Mouse (Mus musculus): ENCODE data around the gene Olfr270. TPM values are rescaled to one million over a fixed set of nuclear protein-coding genes. Genes with fewer than 3 reads are reported as not detected.

The Olfr270 gene
- polyA plus RNA-seq (2015; fragmentation: Nextera tagmentation; extraction: Ambion mirVana): not detected in 2 replicates

- Histone ChIP-seq H3K27ac (ENCODE audit: low read length) (no peak within 1 kb of the TSS), H3K4me3 (ENCODE audit: low read length) (no peak within 1 kb of the TSS), H3K27me3 (ENCODE audit: control insufficient read depth, insufficient read depth, low read length) (no peaks in the 10 kb centered on the region), H3K9me3 (replicated peaks; ENCODE audit: control insufficient read depth, low read length) (no peaks in the 10 kb centered on the region), H3K4me1 (ENCODE audit: control insufficient read depth, insufficient read depth, low read length) (no peaks in the 10 kb centered on the region), H3K9ac (ENCODE audit: low read length) (no peak within 1 kb of the TSS), H3K36me3 (ENCODE audit: control insufficient read depth, insufficient read depth) (no peaks in the 10 kb centered on the region), H3K4me2 (ENCODE audit: low read depth, low read length) (no peak within 1 kb of the TSS)
- no peak for ATAC-seq (replicated peaks; ENCODE audit: extremely low read depth, insufficient read depth, low FRiP score)
Measured at GRCm38 (mm10) chr4:52964247-52964646, at the start of gene Olfr270. Olfr270 (plus strand) TSS chr4:52964547.

GRCm38 (mm10) chr4:52916659-52917310 lies 47.6 kb upstream of the Olfr270 start:
- ATAC-seq (replicated peaks; ENCODE audit: extremely low read depth, insufficient read depth, low FRiP score): no peak
- Histone ChIP-seq H3K36me3 (ENCODE audit: control insufficient read depth, insufficient read depth) (no peaks in the 10 kb centered on the region), H3K9ac (ENCODE audit: low read length) (no peak overlapping the region), H3K9me3 (replicated peaks; ENCODE audit: control insufficient read depth, low read length) (no peaks in the 10 kb centered on the region), H3K4me2 (ENCODE audit: low read depth, low read length) (no peak overlapping the region), H3K4me1 (ENCODE audit: control insufficient read depth, insufficient read depth, low read length) (no peaks in the 10 kb centered on the region), H3K27me3 (ENCODE audit: control insufficient read depth, insufficient read depth, low read length) (no peaks in the 10 kb centered on the region), H3K27ac (ENCODE audit: low read length) (no peak overlapping the region), H3K4me3 (ENCODE audit: low read length) (no peak overlapping the region)
- 72% methylated on average over 6 of the region's 6 CpGs for WGBS

- Histone ChIP-seq H3K27me3 (ENCODE audit: control insufficient read depth, insufficient read depth, low read length) (no peaks in the 10 kb centered on the region), H3K4me2 (ENCODE audit: low read depth, low read length) (no peak overlapping the region), H3K27ac (ENCODE audit: low read length) (no peak overlapping the region), H3K9me3 (replicated peaks; ENCODE audit: control insufficient read depth, low read length) (no peaks in the 10 kb centered on the region), H3K4me1 (ENCODE audit: control insufficient read depth, insufficient read depth, low read length) (no peaks in the 10 kb centered on the region), H3K36me3 (ENCODE audit: control insufficient read depth, insufficient read depth) (no peaks in the 10 kb centered on the region), H3K9ac (ENCODE audit: low read length) (no peak overlapping the region), H3K4me3 (ENCODE audit: low read length) (no peak overlapping the region)
- 84% methylated on average over 2 of the region's 2 CpGs for WGBS
- ATAC-seq (replicated peaks; ENCODE audit: extremely low read depth, insufficient read depth, low FRiP score): no peak
Measured at GRCm38 (mm10) chr4:52917311-52917688, 47.0 kb upstream of the Olfr270 start.

- Histone ChIP-seq H3K9ac (ENCODE audit: low read length) (no peak within 1 kb of the TSS), H3K4me2 (ENCODE audit: low read depth, low read length) (no peak within 1 kb of the TSS), H3K36me3 (ENCODE audit: control insufficient read depth, insufficient read depth) (no peaks in the 10 kb centered on the region), H3K4me1 (ENCODE audit: control insufficient read depth, insufficient read depth, low read length) (no peaks in the 10 kb centered on the region), H3K9me3 (replicated peaks; ENCODE audit: control insufficient read depth, low read length) (no peaks in the 10 kb centered on the region), H3K4me3 (ENCODE audit: low read length) (no peak within 1 kb of the TSS), H3K27me3 (ENCODE audit: control insufficient read depth, insufficient read depth, low read length) (no peaks in the 10 kb centered on the region), H3K27ac (ENCODE audit: low read length) (no peak within 1 kb of the TSS)
- ATAC-seq (replicated peaks; ENCODE audit: extremely low read depth, insufficient read depth, low FRiP score): no peak
- 78% methylated on average over 2 of the region's 2 CpGs for WGBS
Measured at GRCm38 (mm10) chr4:52919078-52919477, 45.3 kb upstream of the Olfr270 start, which contains the start of gene Olfr272. Olfr272 (minus strand) TSS chr4:52919178.

GRCm38 (mm10) chr4:52930480-52930879 lies 33.9 kb upstream of the Olfr270 start:
- Histone ChIP-seq H3K4me3 (ENCODE audit: low read length) (no peak overlapping the region), H3K36me3 (ENCODE audit: control insufficient read depth, insufficient read depth) (no peaks in the 10 kb centered on the region), H3K4me1 (ENCODE audit: control insufficient read depth, insufficient read depth, low read length) (no peaks in the 10 kb centered on the region), H3K9me3 (replicated peaks; ENCODE audit: control insufficient read depth, low read length) (no peaks in the 10 kb centered on the region), H3K27ac (ENCODE audit: low read length) (no peak overlapping the region), H3K27me3 (ENCODE audit: control insufficient read depth, insufficient read depth, low read length) (no peaks in the 10 kb centered on the region), H3K4me2 (ENCODE audit: low read depth, low read length) (no peak overlapping the region), H3K9ac (ENCODE audit: low read length) (no peak overlapping the region)
- 84% methylated on average over 4 of the region's 4 CpGs for WGBS
- no peak for ATAC-seq (replicated peaks; ENCODE audit: extremely low read depth, insufficient read depth, low FRiP score)

- Histone ChIP-seq H3K4me1 (ENCODE audit: control insufficient read depth, insufficient read depth, low read length) (no peaks in the 10 kb centered on the region), H3K9me3 (replicated peaks; ENCODE audit: control insufficient read depth, low read length) (no peaks in the 10 kb centered on the region), H3K27ac (ENCODE audit: low read length) (no peak overlapping the region), H3K27me3 (ENCODE audit: control insufficient read depth, insufficient read depth, low read length) (no peaks in the 10 kb centered on the region), H3K4me3 (ENCODE audit: low read length) (no peak overlapping the region), H3K4me2 (ENCODE audit: low read depth, low read length) (no peak overlapping the region), H3K36me3 (ENCODE audit: control insufficient read depth, insufficient read depth) (no peaks in the 10 kb centered on the region), H3K9ac (ENCODE audit: low read length) (no peak overlapping the region)
- ATAC-seq (replicated peaks; ENCODE audit: extremely low read depth, insufficient read depth, low FRiP score): no peak
Measured at GRCm38 (mm10) chr4:52946665-52947064, 17.7 kb upstream of the Olfr270 start.

GRCm38 (mm10) chr4:52949005-52949404 lies 15.3 kb upstream of the Olfr270 start:
- no peak overlapping the region for H3K4me3 ChIP-seq (ENCODE audit: low read length)
- no peak for ATAC-seq (replicated peaks; ENCODE audit: extremely low read depth, insufficient read depth, low FRiP score)
- no peak overlapping the region for H3K4me2 ChIP-seq (ENCODE audit: low read depth, low read length)
- no peaks in the 10 kb centered on the region for H3K9me3 ChIP-seq (replicated peaks; ENCODE audit: control insufficient read depth, low read length)
- no peaks in the 10 kb centered on the region for H3K27me3 ChIP-seq (ENCODE audit: control insufficient read depth, insufficient read depth, low read length)
- H3K4me1 ChIP-seq (ENCODE audit: control insufficient read depth, insufficient read depth, low read length): no peaks in the 10 kb centered on the region
- no peak overlapping the region for H3K27ac ChIP-seq (ENCODE audit: low read length)
- H3K36me3 ChIP-seq (ENCODE audit: control insufficient read depth, insufficient read depth): no peaks in the 10 kb centered on the region
- H3K9ac ChIP-seq (ENCODE audit: low read length): no peak overlapping the region
- 75% methylated on average over 2 of the region's 2 CpGs for WGBS

- H3K36me3 ChIP-seq (ENCODE audit: control insufficient read depth, insufficient read depth): no peaks in the 10 kb centered on the region
- 24% methylated on average over 4 of the region's 4 CpGs for WGBS
- no peak overlapping the region for H3K4me3 ChIP-seq (ENCODE audit: low read length)
- no peak overlapping the region for H3K9ac ChIP-seq (ENCODE audit: low read length)
- H3K27me3 ChIP-seq (ENCODE audit: control insufficient read depth, insufficient read depth, low read length): no peaks in the 10 kb centered on the region
- no peak overlapping the region for H3K4me2 ChIP-seq (ENCODE audit: low read depth, low read length)
- H3K9me3 ChIP-seq (replicated peaks; ENCODE audit: control insufficient read depth, low read length): no peaks in the 10 kb centered on the region
- H3K27ac ChIP-seq (ENCODE audit: low read length): no peak overlapping the region
- H3K4me1 ChIP-seq (ENCODE audit: control insufficient read depth, insufficient read depth, low read length): no peaks in the 10 kb centered on the region
- ATAC-seq (replicated peaks; ENCODE audit: extremely low read depth, insufficient read depth, low FRiP score): no peak; the same call in 1 of the 2 replicates
Measured at GRCm38 (mm10) chr4:52958693-52959092, 5.7 kb upstream of the Olfr270 start.

- H3K27me3 ChIP-seq (ENCODE audit: control insufficient read depth, insufficient read depth, low read length): no peaks in the 10 kb centered on the region; the same call in 1 of the 2 replicates
- H3K4me1 ChIP-seq (ENCODE audit: control insufficient read depth, insufficient read depth, low read length): no peaks in the 10 kb centered on the region
- no peak for ATAC-seq (replicated peaks; ENCODE audit: extremely low read depth, insufficient read depth, low FRiP score)
- WGBS: 53% methylated on average over 2 of the region's 2 CpGs
- H3K9ac ChIP-seq (ENCODE audit: low read length): no peak overlapping the region
- H3K4me2 ChIP-seq (ENCODE audit: low read depth, low read length): no peak overlapping the region
- H3K27ac ChIP-seq (ENCODE audit: low read length): no peak overlapping the region
- H3K36me3 ChIP-seq (ENCODE audit: control insufficient read depth, insufficient read depth): no peaks in the 10 kb centered on the region
- H3K9me3 ChIP-seq (replicated peaks; ENCODE audit: control insufficient read depth, low read length): no peaks in the 10 kb centered on the region
- no peak overlapping the region for H3K4me3 ChIP-seq (ENCODE audit: low read length)
Measured at GRCm38 (mm10) chr4:52985216-52985615, 20.9 kb downstream of the Olfr270 start.

Measured in heart, embryonic 16.5 days (tissue).